Mouse (Mus musculus): ENCODE results near the gene Cetn2.

Gene Cetn2

DNA sequence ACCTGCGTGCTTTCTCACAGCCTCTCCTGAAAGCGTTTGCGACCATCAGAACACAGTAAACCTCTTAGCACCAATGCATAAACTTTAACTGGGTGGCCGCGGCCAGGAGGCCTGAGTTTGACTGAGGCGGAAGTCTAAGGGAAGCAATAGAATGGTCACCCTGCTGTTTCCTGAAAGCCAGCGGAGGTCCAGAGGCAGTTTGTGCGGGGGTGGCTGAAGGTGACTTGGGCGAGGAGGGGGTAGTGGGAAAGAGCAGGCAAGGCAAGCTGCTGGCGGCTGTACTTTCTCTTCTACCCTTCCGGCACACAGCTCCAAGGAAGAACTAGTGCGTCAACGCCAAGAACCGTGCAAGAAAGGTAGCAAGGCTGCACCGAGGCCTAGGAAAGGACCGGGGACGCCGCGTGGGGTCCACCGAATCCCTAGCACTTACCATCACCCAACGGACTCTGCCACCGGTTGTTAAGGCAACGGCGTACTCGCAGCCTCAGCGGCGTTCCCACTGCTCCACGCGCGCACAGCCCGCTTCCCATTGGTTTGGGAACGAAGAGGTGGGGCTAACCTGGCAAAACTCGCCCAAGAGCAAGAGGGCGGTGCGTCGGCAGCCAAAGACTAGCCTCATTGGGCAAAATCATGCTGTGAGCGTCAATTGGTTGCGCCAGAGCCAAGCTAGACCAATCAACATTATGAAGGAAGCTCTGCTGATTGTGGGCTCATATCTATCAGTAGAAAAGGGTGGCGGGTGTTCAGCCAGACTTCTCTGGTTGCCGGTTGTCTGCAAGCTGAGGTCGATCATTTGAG, at the start of gene Cetn2, which contains the start of gene Nsdhl:
Cetn2 (minus strand) TSS at position 528 of the 798 bp plus-strand sequence.
Nsdhl (plus strand) TSS at position 674 of the 798 bp plus-strand sequence.
- peak; percentile 89 for DNase-seq (ENCODE audit: low spot score)

DNA sequence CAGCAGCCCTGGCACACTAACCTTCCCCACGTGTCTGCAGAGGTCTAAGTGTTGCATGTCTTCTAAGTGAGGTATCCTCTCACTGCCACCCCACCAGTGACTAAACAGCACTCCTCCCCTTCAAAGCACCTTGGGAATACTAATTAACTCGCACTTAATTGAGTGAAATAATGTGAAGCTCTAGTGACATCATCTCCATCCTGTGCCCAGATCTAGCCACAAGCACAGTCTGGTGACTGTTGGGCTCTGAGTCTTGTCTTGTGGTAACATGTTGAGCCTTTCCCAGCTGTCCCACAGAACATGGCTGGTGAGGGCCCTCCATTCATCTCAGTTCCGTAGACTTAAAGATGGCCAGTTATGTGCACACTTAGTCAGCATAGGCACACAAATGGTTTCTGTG, 44.5 kb upstream of the Cetn2 start:
- no peak for DNase-seq (ENCODE audit: low spot score)

DNA sequence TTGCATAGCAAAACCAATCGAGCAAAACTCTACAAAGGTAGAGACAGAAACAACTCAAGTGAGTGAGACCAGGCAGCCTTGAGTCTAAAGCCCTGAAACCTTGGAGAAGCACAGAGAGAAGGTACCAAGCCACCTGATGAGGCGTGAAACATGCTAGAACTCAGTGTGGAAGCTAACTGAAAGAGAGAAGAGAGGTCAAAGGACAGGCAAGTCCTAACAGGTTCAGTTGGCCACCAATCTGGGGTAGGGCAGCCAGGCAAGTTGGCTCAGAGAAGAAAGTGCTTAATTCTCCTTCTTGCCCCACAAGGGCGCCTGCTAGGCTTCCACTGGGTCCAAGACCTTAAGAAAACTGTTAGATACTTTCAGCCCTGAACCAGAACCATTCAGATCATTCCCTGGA, 43.3 kb upstream of the Cetn2 start:
- no peak for DNase-seq (ENCODE audit: low spot score)

DNA sequence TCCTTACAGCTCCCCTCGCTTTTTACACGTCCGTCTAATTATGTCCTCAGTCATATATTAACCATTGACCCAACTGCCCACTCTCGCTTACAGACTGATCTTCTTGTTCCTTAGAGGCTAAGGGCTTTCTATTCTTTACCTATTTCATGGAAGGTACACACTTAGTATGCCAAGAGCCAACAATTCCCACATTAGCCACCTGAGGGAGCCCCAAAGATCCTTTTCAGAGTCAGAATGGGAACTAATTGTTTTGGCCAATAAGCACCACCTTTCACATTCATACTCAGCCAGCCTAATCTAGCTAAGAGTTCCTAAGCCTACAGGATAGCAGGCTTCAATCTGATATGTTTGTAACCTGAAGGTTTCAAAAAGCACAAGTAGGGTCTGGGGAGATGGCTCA, 42.2 kb upstream of the Cetn2 start:
- DNase-seq (ENCODE audit: low spot score), result no peak

DNA sequence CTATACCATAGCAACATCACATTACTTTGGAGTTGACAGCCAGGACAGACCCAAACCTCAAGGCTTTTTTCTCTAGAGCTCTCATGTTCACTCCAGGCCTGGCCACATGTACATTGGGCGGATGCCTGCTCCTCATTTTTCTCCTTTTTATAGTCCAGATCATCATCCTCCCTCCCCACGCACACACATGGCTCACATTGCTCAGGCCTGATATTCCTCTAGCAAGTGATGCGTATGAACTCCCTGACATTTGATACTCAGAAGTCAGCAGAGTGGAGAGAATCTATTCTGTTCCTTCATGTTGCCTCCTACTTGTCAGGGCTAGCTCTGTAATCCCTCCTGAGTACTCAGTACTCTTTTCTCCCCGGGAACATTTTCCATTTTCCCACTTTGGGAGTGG, 38.3 kb upstream of the Cetn2 start:
- no peak for DNase-seq (ENCODE audit: low spot score)

DNA sequence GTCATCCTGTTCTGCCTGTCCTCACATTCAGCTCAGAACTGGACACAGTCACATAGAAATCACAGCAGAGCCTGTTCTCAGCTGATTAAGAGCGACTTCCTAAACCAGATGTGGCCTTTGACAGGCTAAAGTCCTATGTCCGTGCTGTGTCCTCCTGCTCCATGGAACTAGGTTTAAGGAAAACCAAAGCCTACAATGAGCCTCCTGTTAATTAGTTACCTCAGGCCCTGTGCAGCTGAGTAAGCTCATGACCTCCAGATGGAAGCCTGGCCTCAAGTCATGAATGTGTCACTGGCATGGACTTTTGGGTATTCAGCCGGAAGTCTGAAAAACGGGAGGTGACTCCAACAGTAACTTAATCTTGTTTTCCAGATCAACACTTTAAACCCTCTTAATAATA, 35.3 kb upstream of the Cetn2 start:
- DNase-seq (ENCODE audit: low spot score), result peak; percentile 46

DNA sequence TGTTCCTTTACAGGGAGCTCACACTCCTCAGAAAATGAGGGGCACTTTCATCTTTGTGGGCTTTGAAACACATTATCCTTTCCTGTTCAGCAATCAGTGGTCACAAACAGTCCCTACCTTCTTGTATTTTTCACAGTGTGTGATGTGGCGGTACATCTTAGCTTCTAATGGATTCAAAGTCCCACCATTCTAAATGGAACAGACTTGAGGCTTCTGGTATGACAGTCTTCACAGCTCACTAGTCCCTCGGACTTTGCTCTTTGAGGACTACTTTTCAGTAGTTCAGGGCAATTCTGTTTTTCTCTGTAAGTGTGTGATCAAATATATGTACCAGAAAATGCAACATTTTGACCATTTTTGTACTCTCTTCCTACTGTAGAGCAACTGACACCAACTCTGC, 3.2 kb upstream of the Cetn2 start:
- no peak for DNase-seq (ENCODE audit: low spot score)

DNA sequence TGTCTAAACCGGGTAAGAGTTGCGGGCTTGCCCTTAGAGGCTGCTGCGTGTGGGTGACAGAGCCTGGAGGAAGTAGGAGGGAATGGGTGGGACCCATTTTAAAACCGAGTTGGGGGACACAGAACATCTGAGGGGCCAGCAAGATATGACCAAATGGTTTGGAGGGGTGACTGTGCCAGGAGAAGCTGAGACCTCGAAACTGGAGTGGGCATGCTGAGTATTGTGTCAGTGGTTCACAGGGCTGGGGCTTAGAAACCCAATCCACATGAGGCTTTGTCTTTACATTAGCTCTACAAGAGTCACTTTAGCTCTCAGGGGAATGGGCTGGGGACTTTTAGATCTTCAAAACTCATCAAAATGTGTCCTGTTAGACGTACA, 460 bp upstream of the Cetn2 start:
- DNase-seq (ENCODE audit: low spot score), result no peak

DNA sequence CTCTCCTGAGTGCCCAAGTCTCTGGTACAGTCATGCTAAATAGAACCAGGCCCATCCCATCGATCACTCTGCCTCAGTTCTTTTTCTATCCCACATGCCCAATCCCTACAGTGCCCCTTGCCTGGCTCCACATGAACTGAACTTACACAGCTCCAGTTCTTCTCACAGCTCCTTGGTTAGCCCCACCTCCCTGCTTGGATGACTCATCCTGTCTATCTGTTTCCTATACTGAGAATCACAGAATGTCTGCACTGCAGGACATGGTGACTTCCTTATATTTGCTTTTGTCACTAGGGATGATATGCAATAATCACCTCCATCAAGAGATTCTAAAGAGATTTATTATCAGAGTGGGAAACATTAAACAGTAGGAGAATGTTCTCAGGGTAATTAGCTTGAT, 6.6 kb downstream of the Cetn2 start:
- no peak for DNase-seq (ENCODE audit: low spot score)

DNA sequence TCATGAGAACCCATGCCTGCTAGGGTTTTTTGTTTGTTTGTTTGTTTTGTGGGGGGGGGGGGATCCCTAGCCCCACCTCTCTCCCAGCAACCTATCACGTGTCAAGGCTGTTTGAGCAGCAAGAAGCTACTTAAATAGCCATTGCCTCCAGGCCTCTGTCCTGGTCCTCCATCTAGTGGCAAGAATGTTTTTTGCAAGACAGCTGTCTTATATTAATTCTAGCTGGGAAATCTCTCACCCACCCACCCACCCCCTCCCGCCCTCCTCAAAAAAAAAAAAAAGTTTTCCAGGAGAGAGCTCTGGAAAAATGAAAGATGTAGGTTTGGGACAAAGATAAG, 9.8 kb downstream of the Cetn2 start:
- DNase-seq (ENCODE audit: low spot score), result peak; percentile 1

DNA sequence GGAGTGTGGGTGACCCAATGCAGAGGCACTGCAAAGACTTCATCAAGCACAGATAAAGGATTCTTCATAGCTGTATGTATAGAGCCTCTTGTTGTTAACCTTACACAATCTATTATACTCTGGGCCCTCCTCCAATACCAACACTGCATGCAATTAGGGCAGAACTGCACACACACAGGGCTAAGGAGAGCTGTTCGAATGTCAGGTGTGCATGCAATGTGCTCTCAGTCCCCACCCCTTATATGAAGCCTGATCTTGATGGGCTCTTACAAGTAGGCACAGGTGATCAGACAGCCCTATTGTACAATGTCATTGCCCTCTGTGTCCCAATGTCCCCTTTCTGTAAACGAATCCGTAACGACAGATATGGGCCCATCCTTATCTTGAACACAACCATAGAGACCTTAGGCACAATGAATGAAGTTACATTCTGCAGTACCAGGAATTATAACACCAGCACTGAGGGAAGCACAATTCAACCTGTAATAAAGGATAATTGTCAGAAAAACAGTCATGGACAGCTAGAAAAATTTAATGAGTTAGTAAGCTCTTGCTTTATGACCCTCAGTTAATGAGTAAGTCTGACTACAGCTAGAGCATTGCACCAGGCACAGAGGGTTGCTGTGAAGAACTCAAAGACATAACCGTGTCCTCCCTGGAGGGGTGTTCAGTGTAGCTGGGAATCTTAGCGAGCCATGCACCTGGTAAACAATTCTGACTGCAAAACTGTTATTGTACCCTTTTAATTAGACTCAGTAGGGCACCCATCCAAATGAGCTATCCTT, 10.4 kb downstream of the Cetn2 start:
- no peak for DNase-seq (ENCODE audit: low spot score)

DNA sequence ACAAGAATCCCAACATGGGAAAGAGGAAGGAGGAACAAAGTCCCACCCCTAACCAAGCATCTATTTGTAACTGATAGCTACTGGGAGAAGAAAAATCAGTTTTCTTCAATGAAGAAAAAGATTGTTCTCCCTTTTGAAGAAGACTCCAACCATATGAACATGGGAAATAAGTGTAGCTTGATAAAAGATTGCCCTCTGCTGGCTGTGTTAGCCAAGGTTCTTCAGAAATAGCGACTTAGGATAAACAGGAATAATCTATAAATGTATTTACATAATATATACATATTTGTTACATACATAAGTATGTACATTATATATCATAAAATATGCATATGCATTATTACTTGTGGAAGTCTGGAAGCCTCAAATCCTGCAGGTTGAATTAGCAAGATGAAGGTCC, 15.7 kb downstream of the Cetn2 start:
- no peak for DNase-seq (ENCODE audit: low spot score)

DNA sequence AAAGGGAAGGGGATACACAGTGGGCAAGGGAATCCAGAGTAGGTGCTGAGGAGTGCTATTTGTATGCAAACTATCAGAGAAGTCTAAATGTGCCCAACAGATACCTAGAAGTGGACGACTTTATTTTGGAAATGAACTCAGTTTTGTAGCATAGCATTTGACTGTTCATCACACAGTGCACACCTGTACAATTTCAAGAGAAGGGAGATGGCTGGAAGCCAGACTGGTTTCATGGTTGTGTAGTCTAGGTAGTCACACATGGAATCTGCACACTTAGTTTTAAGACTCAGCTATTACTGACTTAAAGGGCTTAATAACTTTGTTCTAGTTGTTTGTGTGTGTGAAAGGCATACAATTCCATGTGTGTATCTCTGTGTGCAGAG, 22.2 kb downstream of the Cetn2 start:
- no peak for DNase-seq (ENCODE audit: low spot score)

DNA sequence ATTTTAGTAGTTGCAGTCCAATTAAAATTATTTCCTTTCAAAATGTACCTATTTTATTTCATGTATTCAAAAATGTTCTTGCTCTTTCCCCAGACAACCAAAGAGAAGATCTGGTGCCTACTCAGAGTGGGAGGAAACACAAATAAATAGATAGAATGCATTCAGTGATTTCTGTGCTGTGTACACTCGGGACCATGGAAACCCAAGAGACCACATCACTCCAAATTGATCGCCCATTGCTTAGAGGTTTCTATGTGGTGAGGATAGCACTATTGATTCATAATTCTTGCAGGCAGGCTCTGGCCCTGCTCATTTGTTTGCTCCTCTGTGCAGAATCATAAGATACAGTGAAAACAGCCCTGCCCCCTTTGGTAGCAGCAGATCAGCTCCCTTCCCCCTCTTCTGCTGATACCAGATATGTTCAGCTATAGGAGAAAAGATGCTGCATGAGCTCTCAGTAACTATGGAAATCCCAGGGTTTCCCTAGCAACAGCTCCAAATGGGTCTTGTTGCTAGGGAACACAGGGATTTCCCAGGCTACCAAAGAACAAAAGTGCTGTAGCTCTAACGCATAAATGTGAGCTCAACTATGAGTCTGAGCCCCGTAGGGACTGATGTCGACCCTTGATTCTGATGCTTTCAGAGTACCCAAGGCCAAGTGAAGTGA, 22.7 kb downstream of the Cetn2 start:
- DNase-seq (ENCODE audit: low spot score), result no peak
